Mouse (Mus musculus) c-Kit-negative CD71-positive TER-119-positive erythroid progenitor cells, embryonic 14.5 days (primary cell): ENCODE results near the gene Eif2ak1.

Source experiments
- DNase-seq: peaks from one replicate; pipeline ENCODE4 v3.0.0-alpha.2; 2013; ENCODE audit warnings: low read depth, low spot score

Gene Eif2ak1

DNA sequence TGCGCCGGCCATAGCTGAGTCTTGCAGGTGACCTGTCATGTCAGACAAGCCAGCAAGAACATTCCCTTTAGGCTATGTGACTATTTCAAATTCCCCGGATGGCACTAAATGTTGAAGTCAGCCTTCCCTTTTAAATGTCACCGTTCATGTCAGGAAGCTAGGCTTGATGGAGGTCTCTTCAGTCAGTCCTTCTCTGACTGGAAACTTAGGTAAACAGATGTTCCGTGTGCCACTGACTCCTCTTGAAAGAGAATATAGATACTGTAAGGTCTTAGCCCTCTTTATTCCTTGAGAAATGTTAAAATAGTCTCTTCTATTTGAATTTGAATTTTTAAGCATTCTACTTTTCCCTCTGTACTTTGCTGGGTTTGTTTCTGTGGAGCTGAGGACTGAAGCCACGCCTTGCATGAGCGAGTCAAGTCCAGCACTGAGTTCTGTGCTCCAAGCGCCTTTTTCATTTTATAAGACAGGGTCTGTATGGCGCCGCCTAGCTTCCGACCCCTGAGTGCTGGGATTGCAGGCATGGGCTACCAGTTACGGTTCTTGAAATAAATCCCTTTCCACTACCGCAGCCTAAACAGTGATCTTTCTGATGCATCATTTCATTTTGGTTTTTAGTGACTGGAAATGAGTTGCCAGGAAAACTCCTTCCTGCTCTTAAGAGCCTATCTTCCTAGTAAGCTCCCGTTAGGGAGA lies 80.2 kb downstream of the Eif2ak1 start, which contains the start of gene Ankrd61:
Ankrd61 (minus strand) TSS at position 51 of the 696 bp plus-strand sequence.
- no peak for DNase-seq

DNA sequence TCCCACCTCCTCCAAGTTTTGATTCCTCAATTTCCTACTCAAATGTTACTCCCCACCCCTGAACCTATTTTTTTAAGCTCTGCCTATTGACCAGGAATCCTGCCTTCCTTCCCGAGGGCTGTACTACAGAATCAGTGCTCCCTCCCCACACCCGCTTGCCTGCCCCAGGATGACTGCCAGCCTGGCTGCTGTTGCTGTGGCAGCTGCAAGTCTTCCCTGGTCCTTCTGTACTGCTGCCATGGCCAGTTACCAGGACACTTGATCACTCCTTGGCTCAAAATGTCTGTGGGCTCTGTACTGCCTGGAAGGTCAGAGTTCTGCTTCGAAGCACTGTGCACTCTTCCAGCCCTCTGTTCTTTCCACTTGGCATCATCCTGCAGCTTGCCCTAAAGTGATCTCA lies 84.5 kb downstream of the Eif2ak1 start:
- no peak for DNase-seq

DNA sequence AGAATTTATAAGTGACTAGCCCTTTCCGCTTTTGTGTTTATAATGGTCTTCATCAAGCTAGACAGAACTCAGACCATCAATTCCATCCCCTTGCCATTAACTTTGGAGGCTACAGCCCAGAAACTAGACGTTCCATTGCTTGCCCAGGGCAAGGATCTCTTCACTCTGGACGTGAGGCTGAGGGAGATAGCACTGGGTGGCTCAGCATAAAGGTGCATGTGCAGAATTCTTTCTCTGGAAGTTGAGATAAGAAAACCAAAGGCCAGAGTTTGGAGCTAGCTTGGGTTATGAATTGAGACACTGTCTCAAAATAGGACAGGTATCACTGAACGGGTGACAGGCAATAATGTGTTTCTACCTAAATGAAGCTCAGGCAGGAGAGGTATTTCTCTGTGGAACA lies 86.2 kb downstream of the Eif2ak1 start:
- DNase-seq: no peak

DNA sequence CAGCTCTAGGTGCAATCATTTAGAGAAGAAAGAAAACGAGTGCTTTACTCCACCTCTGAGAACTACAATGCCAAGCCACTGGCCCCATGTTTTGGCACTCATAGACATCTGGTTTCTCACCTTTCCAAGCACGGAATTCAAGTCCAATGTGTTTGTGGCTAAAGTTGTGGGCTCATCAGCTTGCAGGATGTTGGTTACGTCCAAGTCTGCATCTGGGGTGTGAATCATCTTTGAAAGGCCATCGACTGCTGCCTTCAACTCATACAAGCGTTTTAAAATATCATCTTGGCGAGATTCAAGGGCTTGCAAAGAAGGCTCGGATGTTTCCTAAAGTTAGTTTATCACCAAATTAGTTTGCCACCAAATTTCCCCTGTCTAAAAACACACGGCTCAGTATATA lies 88.8 kb downstream of the Eif2ak1 start:
- DNase-seq: no peak

DNA sequence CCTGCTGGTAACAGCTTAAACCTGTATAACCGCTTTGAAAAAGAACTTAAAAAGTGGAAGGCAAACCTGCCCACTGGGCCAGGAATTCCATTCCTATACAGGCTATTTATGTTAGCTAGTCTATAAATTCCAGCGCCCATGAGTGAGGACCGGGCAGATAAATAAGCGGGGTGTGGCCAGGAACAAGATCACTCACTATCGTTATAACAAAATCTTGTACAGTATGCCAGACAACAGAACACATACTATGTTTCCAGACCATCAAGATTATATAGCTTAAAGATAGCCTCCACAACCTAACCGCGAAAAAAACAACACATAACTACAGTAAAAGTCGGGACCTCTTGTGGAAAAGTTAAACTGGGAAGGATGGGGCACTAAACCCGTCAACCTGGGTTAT lies 91.3 kb downstream of the Eif2ak1 start:
- peak; percentile 48 for DNase-seq

DNA sequence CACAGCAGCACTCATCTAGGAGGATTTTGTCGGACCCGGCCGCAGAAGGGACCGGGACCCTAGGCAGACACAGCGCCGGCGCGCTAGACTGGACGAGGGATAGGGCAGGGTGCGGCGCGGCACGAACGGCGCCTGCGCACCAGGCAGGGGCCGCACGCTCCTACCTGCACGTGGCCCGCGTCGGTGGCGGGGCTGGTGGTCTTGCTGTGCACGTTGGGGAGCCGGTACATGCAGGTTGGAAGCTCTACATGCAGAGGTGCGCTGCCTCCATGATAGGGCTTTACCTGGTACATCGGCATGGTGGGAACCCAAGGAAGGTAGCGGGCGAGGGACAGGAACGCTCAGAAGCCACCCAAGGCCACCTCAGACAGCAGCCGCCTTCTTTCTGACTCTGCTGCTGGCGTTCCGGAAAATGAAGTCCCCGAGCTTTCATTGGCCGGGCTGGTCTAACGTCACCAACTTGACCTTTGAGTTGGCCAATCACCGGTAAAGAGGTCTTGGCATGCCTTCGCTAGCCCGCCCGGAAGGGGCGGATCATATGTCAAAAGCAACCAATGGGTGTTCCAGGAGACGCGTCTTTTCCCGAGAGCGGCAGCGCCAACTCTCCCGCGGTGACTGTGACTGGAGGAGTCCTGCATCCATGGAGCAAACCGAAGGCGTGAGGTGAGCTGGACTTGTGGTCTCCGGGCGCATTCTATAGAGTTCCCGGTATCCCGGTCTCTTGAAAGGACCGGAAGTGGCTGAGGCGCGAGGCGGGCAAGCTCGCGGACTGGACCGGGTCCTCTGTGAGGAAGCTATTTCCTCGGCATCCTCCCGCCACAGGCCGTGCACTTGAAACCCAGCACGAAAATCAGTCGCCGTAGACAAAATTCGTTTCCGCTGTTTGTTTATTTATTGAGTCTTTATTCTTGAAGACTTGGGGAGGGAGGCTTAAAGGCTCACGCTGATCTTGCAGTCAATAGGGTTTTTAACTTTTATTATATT lies 92.1 kb downstream of the Eif2ak1 start, which contains the start of the genes Aimp2 and Pms2:
Aimp2 (minus strand) TSS at position 431 of the 984 bp plus-strand sequence.
Pms2 (plus strand) TSS at position 548 of the 984 bp plus-strand sequence.
- peak; percentile 98 for DNase-seq

DNA sequence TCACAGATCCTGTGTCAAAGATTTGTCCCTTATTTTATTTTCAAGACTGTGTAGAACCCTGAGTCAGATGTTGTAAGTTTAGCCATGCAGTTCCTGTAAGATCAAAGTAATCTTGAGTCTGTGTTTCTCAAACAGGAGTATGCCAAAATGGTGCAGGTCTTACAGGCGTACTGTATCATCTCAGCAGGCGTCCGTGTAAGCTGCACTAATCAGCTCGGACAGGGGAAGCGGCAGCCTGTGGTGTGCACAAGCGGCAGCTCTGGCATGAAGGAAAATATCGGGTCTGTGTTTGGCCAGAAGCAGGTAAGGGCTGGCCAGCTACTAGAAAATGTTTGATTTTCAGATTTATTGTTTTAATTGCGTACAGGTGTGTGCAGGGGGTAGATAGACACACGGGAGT lies 98.6 kb downstream of the Eif2ak1 start:
- no peak for DNase-seq

DNA sequence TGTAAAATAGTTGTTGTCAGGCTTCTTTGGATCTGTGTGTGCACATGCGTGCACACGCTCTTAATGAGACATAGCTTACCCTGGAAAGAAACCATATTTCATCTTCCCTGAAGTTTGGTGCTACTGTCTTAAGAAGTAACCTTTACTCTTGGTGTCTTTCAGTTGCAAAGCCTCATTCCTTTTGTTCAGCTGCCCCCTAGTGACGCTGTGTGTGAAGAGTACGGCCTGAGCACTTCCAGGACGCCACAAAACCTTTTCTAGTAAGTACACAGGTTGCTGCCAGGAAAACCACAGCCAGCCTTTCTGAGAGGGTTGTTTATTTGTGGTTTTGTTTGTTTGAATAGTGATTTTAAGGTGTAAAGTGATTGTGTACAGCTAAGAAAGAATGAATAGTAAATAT lies 99.8 kb downstream of the Eif2ak1 start:
- DNase-seq: peak; percentile 43

DNA sequence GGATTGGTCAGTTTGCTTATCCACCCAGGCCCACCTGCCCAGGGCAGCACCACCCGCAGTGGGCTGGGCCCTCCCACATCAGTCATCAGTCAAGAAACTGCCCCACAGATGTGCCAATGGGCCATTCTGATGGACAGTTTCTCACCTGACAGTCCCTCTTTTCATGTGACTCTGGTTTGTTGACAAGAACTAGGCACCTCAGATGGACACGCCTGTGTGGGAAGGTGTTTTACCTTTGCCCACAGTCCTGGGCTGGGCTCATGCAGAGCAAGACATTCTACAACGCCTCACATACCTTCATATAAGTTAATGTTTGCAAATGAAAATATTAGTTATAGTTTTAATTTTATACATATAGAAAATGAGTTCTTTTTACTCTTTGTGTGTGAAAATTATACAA lies 100.5 kb downstream of the Eif2ak1 start:
- no peak for DNase-seq

DNA sequence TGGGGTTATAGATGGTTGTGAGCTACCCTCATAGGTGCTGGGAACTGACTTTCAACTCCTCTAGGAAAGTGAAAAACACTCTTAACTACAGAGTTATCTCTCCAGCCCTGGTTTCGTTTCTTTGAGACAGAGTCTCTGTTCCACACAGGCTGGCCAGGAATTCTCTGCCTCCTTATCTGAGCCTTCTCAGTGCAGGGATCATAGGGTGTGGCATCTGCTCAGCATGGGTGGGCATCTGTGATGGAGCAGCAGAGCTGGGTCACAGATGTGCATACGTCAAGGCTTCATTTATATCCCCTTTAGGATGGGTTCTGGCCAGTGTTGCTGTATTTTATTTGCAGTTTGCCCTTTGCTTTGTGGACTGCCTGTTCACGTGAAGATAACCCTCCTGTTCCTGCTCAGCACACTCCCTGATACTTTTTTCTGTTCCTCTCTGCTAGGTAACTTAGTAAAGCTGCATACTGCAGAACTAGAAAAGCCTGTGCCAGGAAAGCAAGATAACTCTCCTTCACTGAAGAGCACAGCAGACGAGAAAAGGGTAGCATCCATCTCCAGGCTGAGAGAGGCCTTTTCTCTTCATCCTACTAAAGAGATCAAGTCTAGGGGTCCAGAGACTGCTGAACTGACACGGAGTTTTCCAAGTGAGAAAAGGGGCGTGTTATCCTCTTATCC lies 107.3 kb downstream of the Eif2ak1 start:
- DNase-seq: peak; percentile 65

DNA sequence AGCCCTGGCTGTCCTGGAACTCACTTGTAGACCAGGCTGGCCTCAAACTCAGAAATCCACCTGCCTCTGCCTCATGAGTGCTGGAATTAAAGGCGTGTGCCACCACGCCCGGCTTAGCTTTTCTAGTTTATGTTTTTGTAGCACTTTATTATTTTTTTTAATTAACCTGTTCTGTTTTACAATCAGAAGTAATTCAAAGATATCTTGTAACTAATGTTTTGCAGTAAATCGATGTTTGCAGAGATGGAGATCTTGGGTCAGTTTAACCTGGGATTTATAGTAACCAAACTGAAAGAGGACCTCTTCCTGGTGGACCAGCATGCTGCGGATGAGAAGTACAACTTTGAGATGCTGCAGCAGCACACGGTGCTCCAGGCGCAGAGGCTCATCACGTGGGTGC lies 110.3 kb downstream of the Eif2ak1 start, which contains the start of gene Gm42421:
Gm42421 (plus strand) TSS at position 301 of the 400 bp plus-strand sequence.
- no peak for DNase-seq

DNA sequence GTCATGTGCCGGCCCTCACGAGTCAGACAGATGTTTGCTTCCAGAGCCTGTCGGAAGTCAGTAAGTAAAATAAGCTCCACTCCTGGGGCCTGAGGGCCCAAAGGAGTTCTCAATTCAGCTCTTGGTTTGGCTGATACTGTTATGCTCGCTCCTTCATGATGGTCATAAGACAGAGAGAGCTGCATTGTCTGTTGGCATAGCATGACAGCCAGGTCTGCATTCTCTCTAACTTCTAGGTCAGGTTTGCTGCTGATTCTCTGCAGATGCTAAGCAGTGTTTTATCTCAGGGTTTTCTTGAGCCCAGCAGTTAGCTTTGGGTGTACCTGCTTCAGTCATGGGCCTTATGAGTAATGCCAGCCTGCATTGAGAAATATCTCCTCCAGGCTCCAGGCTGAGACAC lies 111.7 kb downstream of the Eif2ak1 start:
- DNase-seq: no peak

DNA sequence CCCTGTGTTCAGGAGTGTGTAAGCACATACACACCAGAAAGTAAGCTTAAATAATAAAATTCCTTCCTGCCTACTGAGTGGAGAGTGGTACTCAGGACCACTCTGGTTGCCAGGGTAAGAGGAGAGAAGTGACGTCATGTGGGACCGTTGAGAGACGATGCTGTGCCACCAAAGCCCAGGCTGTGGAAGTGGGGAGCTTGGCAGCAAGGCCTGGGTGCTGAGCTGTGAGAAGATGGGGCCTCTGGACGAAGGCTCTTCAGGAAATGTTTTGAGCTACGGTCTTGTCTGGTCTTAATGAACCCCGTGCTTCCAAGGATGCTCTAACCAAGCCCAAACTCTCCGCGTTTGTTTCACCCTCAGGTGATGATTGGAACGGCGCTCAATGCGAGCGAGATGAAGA lies 113.1 kb downstream of the Eif2ak1 start:
- DNase-seq: no peak

DNA sequence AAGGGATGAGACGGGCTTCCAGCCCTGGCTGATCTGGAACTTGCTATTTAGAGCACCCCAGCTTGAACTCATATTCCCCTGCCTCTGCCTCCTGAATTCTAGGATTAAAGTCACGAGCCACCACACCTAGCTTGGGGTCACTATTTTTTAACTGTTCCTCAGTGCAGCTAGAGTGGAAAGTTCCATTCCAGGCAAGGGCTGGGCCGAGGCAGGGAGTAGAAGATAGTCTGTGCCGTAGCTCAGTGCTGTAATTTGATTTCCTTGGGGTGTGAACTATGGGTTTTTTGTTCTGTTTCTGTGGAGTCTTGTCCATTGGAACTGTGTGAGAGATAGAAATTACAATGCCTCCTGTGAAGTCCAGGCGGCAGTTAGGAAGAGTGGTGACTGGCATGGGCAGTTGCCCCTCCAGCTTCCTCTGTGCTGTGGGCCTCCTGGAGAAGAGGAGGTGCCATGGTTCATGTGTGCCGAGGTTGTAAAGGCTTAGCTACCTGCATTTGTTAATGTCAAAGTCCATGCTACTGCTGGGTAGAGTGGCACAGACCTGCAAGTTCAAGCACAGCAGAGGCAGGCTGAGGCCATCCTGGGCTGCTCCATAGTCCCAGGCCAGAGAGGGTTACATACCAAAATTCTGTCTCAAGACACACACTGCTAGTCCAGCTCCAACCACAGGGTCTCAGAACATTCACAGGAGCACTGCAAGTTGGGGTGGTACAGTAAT lies 114.4 kb downstream of the Eif2ak1 start:
- DNase-seq: no peak

DNA sequence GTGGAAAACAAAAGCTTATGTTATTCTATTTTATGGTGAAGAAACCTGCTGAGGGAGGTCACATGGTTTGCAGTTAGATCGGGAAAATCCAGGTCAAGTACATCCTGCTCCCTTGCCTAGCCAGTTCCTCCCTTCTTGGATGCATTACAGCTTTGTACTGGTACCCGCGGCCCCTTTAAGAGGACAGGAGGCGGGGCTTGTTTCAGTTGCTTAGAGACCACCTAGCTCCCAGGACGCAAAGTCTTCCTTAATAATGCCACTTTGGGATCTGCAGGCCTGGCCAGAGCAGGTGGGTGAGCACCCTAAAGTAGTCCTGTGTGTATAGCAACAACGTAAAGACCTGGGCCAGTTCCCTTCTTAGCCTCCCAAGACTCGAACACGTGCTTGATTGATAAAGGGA lies 115.2 kb downstream of the Eif2ak1 start, which contains the start of gene Rsph10b:
Rsph10b (plus strand) TSS at position 205 of the 400 bp plus-strand sequence.
- no peak for DNase-seq

DNA sequence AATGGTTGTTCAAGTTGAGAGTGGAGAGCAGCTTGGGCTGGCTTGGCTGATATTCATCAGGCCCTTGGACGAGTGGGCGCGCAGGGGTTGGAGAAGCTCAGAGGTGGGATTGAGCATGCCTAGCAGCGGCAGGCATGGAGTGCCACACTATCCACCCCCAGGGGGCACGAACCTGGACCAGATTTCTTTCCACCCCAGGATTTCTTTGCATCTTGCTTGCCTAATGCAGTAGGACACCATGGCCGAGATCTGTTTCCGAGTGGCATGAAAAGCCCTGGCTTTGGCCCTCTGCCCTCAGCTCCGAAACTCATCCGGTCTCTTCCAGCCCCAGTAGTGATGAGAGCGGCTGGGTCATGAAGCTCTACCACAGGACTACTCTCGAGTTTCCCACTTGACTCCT lies 115.8 kb downstream of the Eif2ak1 start:
- no peak for DNase-seq

DNA sequence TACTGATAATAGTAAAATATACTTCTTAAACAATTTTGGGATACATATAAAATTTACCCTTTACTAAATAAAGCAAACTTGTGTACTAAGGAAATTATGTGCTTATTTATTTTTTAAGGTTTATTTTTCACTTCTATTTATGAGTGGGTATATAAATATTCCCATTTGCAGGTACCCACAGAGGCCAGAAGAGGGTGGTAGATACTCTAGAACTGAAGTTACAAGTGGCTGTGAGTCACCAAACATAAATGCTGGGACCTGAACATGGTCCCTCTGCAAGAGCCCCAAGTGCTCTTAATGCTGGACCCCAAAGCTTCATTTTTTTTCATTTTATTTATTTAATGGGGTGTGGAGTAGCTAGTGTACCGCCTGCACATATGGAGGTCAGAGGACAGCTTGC lies 116.3 kb downstream of the Eif2ak1 start:
- DNase-seq: no peak

DNA sequence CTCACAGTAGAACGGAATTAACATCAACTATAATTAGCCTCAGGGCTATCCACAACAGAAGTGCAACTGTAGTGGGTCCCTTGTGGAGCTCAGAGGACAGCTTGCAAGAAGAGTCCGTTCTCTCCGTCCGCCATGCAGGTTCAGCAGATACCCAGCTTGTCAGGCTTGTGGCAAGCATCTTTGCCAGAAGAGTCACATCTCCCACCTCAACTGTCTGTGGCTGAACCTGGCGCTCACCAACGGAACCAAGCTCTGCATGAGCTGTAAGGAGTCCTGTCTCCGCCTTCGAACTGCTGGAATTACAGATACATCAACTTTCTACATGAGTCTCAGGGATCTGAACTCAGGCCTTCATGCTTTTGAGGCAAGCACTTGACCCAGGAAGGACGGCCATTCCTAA lies 118.6 kb downstream of the Eif2ak1 start:
- DNase-seq: no peak

DNA sequence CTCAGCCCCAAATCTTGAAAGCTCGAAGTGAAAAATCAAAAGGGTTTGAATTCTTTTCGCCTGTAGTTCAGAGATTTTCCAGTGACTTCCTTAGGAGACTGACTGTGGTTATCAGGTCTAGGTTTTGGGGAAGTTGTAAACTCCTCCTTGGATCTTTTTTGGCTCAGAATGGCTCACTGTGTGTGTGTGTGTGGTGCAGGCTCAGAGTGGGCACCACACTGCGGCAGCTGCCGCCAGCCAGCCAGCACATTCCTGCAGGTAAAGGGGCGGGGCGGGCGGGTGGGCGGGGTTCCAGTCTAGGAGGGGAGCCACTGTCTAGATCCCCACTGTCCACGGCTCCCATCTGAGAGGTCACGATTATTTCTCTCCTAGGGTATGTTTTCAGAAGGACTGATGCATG lies 124.0 kb downstream of the Eif2ak1 start:
- DNase-seq: no peak

DNA sequence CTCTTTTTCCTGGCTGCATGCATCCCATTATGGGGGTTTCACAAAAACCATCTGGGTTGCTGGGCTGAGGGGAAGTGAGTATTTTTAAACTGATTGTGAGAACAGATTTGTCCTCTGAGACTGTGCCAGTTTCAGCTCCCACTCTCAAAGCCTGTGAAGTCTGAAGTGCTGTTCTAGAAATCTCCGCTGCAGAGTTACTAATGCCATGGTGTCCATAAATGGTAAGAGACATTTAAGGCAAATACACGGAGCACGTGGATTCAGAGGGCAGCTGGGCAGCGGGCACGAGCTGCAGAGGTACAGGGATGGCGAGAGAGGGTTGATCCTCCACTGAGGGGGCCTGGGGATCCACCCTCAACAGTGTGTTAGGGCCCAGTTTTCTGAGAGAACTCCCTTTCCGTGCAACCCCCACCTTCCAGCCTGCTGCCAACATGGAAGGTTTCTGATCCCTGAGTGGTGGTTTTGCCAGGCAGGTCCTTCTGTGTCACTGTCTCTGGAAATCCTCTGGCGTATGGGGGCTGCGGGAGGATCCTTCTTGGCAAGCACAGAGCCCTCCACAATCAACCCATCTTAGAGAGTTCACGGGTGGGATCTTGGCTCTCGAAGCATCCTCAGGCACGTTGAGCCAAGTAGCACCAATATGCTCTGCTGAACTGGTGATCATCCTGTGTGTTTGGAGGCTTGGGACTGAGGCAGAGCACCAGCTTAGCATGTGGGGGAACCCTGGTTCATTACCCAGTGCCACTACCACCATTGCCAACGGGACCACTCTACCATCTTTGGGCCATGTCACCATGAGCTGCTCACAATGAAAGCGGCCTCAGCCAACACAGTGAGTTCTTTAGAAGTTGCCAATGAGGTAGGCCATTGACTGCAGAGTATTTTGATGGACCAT lies 125.9 kb downstream of the Eif2ak1 start:
- DNase-seq: no peak
